Mouse (Mus musculus) stomach, embryonic 14.5 days (tissue): ENCODE results near the gene Prps1. TPM values are rescaled to one million over a fixed set of nuclear protein-coding genes. Genes with fewer than 3 reads are reported as not detected.

Experiments
- ATAC-seq: fragments of 200-750 bp; cut with Nextera tagmentation; 2 replicates; pipeline ENCODE4 v1.8.0; 2017; ENCODE audit warnings: low read depth, moderate TSS enrichment; ENCODE audit not compliant: insufficient number of reproducible peaks, insufficient read depth, low FRiP score
- H3K27ac ChIP-seq: fragments of 300-500 bp; sonication (generic); 2 replicates; pipeline ENCODE4 v1.5.1; 2014; ENCODE audit warnings: mild to moderate bottlenecking, low read length, moderate library complexity, mixed read lengths
- H3K27me3 ChIP-seq: fragments of 300-500 bp; sonication (generic); 2 replicates; pipeline ENCODE4 v1.6.1; 2014; ENCODE audit warnings: low read length, control low read depth, mixed read lengths; ENCODE audit not compliant: control insufficient read depth, insufficient read depth
- H3K36me3 ChIP-seq: fragments of 300-500 bp; sonication (generic); 2 replicates; pipeline ENCODE4 v1.6.1; 2014; ENCODE audit warnings: mild to moderate bottlenecking, control low read depth, low read length, moderate library complexity, mixed read lengths; ENCODE audit not compliant: control insufficient read depth, insufficient read depth
- H3K4me1 ChIP-seq: fragments of 300-500 bp; sonication (generic); 2 replicates; pipeline ENCODE4 v1.6.1; 2014; ENCODE audit warnings: low read length, control low read depth, mixed read lengths; ENCODE audit not compliant: control insufficient read depth, insufficient read depth
- H3K4me2 ChIP-seq: fragments of 300-500 bp; sonication (generic); replicated peaks from 2 replicates; pipeline ENCODE4 v1.6.1; 2014; ENCODE audit warnings: low read depth, low read length, control low read depth
- H3K4me3 ChIP-seq: fragments of 300-500 bp; sonication (generic); 2 replicates; pipeline ENCODE4 v1.5.1; 2014; ENCODE audit warnings: low read depth, low read length, control low read depth
- H3K9ac ChIP-seq: fragments of 300-500 bp; sonication (generic); replicated peaks from 2 replicates; pipeline ENCODE4 v1.6.1; 2014; ENCODE audit warnings: low read depth, mild to moderate bottlenecking, control low read depth, low read length, moderate library complexity, mixed read lengths
- H3K9me3 ChIP-seq: fragments of 300-500 bp; sonication (generic); 2 replicates; pipeline ENCODE4 v1.6.1; 2016; ENCODE audit warnings: low read depth, low read length, control low read depth; ENCODE audit not compliant: control insufficient read depth
- WGBS: fragments of 180-500 bp; shearing (Covaris S2); extraction: QIAGEN DNeasy Blood & Tissue Kit; methylation state at CpG from one replicate; pipeline ENCODE4 v1.1.7; 2014; 5-methylcytosine and 5-hydroxymethylcytosine counted together
- polyA plus RNA-seq: library from polyadenylated mRNA; unstranded; fragments of >200 nt; fragmentation: Nextera tagmentation; extraction: Ambion mirVana; gene quantifications from 2 replicates; pipeline ENCODE4 v1.2.1, GENCODE M21; 2014

The Prps1 gene
- polyA plus RNA-seq, 1 experiment from 2014 or later, result 32.4 TPM

DNA sequence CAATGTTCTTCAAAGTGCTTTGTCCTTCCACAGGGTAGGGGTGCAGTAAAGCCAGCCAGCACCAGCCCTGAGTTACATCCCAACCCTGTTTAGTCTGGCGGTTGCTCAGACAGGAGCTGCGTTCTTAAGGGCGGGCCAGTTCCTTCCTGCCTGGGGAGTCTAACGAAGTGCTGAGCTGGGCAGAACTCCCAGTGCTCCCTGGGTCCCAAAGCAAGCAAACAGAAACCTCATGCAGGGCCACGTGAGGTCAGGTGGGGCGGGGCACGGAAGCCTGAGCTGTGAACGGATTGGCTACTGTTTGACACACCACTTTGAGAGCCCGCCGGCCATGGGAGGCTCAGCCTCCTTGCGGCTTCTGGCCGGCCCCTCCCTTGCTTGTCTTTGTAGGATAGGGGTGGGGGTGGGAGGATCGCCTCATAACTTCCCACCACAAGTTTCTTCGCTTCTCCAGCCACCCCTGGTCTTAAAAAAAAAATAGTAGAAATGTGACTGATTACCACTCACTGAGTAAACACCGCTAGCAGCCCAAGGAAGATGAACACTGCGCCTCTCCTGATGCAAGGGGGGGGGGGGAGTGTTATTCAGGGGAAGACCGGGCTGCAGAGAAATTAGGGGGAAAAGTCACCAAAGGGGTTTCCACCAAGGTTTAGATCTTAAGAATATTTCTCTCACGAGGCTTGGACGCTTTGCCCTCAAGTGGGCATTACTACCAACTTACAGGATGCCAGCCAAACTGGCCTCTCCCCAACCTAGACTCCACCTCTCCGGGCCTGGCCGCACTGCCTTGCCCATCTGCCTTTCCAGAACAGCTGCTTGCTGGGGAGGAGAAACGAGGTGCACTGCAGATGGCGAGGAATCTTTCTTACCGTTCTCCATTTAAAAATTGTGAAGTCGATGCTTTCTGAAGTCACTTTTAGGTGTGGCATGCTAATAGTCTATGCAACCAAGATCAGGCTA lies 64.0 kb downstream of the Prps1 start:
- H3K4me1 ChIP-seq, result no peaks in the 10 kb centered on the region
- no peaks in the 10 kb centered on the region for H3K9me3 ChIP-seq
- H3K27me3 ChIP-seq, result no peaks in the 10 kb centered on the region
- peak; percentile 96 for ATAC-seq
- H3K27ac ChIP-seq, result peak overlapping the region; percentile 48; the same call in 1 of the 2 replicates
- 29% methylated on average over 25 of the region's 25 CpGs for WGBS
- no peak overlapping the region for H3K9ac ChIP-seq
- no peaks in the 10 kb centered on the region for H3K36me3 ChIP-seq
- H3K4me3 ChIP-seq, result no peak overlapping the region
- H3K4me2 ChIP-seq, result peak overlapping the region; percentile 21

DNA sequence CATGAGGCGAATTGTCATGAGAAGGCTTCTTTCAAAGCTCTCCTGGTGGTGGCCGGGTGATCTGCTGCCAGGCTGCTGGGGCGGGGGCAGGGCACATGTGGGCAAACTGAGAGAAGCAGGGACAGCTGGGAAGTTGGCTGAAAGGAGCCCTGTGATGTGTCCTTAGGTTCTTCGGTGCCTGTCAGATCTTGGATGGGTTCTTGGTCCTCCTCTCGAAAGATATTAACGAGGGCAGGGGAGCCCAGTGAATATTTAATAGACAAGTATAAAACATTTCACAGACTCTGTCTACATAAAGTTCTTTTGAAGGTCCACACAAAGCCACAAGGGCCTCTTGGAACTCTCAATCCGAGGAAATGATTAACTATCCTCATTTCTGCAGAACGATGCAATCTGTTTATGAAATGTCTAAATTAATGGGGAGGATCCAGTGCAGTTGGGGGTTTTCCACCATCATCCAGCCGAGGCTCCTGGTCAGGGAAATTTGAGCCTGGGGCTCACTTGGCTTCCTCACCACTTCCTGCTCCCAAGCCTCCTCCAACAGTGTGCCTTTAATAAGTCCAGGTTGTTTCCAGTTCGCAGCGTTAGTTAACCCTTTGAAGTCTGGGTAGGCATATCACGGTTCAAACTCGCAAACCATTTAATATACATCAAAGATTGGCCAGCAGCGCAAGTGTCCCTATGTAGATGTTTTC lies 65.8 kb downstream of the Prps1 start:
- ATAC-seq, result no peak
- H3K9ac ChIP-seq, result no peak overlapping the region
- H3K9me3 ChIP-seq, result no peaks in the 10 kb centered on the region
- H3K4me1 ChIP-seq, result no peaks in the 10 kb centered on the region
- no peaks in the 10 kb centered on the region for H3K36me3 ChIP-seq
- no peak overlapping the region for H3K27ac ChIP-seq
- H3K4me3 ChIP-seq, result no peak overlapping the region
- no peak overlapping the region for H3K4me2 ChIP-seq
- no peaks in the 10 kb centered on the region for H3K27me3 ChIP-seq
- WGBS, result 49% methylated on average over 14 of the region's 14 CpGs

DNA sequence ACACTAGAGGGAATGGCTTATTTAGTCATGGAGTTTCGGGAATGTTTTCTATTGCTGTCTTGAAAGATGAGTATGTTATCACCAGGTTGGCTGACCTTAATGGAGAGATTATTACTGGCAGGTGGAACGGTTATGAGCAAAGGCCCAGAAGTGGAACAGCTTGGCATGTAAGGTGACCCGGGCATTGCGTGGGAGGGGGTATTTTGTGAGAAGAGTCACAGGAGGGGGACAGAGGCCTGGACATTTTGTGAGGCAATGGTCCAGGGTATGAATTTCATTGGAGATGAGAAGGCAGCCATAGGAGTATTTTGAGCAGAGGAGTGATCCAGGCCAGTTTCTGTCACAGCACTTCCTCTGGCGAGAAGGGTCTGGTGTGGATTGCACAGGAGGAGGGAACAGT lies 67.8 kb downstream of the Prps1 start:
- Histone ChIP-seq H3K27me3 (no peaks in the 10 kb centered on the region), H3K27ac (no peak overlapping the region), H3K9ac (no peak overlapping the region), H3K36me3 (no peaks in the 10 kb centered on the region), H3K4me1 (no peaks in the 10 kb centered on the region), H3K4me2 (no peak overlapping the region), H3K4me3 (no peak overlapping the region), H3K9me3 (no peaks in the 10 kb centered on the region)
- ATAC-seq, result no peak
- 87% methylated on average over 5 of the region's 5 CpGs for whole genome bisulfite sequencing

Other genes with a start within 250 kb of the Prps1 start
- 0.20 and 0.39 TPM in 2 replicates for gene Frmpd3, start 114.3 kb upstream of the Prps1 start, polyA plus RNA-seq
- 76.8 and 77.9 TPM in 2 replicates for gene Tsc22d3, start 144.0 kb downstream of the Prps1 start, polyA plus RNA-seq
- 7.2 and 8.8 TPM in 2 replicates for gene Mid2, start 208.0 kb downstream of the Prps1 start, polyA plus RNA-seq